Mouse (Mus musculus) gastrocnemius, postnatal 36 days (tissue): Measurements from ENCODE around the gene Hnrnpr. TPM values are rescaled to one million over a fixed set of nuclear protein-coding genes. Genes with fewer than 3 reads are reported as not detected.

Experiments used
- DNase-seq, 2 experiments: peaks; one replicate each; pipeline ENCODE4 v3.0.0; 2022
- intact Hi-C: fragments of 180-260 bp; cut with DNase I; formaldehyde crosslinking; loops from one replicate; pipeline ENCODE4 v1.15.1; 2025
- total RNA-seq, 2 experiments: library from RNA; stranded (reverse); gene quantifications; 2 replicates each; pipeline ENCODE4 v1.2.3; 2021

Hnrnpr gene
- total RNA-seq, 2 experiments from 2014 or later: 16.4 to 21.1 TPM

- intact Hi-C loops: no loop called here
- no peak for DNase-seq
Observed at GRCm38 (mm10) chr4:136377001-136377400, 66.3 kb downstream of the Hnrnpr start.

- intact Hi-C loops: no loop called here
- no peak for DNase-seq
Observed at GRCm38 (mm10) chr4:136383052-136383451, 72.3 kb downstream of the Hnrnpr start.

- intact Hi-C loops: no loop called here
- no peak for DNase-seq
Observed at GRCm38 (mm10) chr4:136383839-136384238, 73.1 kb downstream of the Hnrnpr start.

- intact Hi-C loops: no loop called here
- no peak for DNase-seq
Observed at GRCm38 (mm10) chr4:136387261-136387660, 76.5 kb downstream of the Hnrnpr start.

GRCm38 (mm10) chr4:136401806-136402205 lies 91.1 kb downstream of the Hnrnpr start:
- DNase-seq: no peak
- intact Hi-C loops: no loop called here

GRCm38 (mm10) chr4:136407831-136408230 lies 97.1 kb downstream of the Hnrnpr start:
- intact Hi-C loops: no loop called here
- no peak for DNase-seq

Other genes starting within 250 kb of the Hnrnpr start
- gene Id3, start 167.4 kb upstream of the Hnrnpr start, total RNA-seq: 10 to 100 TPM; 13.8 to 14.1 TPM
- gene E2f2, start 138.5 kb upstream of the Hnrnpr start, total RNA-seq: 1 to 10 TPM; 1.3 to 1.9 TPM
- 1 to 10 TPM; 1.8 to 2.1 TPM for gene Asap3, start 104.6 kb upstream of the Hnrnpr start, total RNA-seq
- gene Tcea3, start 63.2 kb upstream of the Hnrnpr start, total RNA-seq: 100 to 1,000 TPM; 272 to 347 TPM
- gene Zfp46, start 26.3 kb upstream of the Hnrnpr start, total RNA-seq: 10 to 100 TPM; 19.7 to 22.4 TPM
- not detected for gene Htr1d, start 112.6 kb downstream of the Hnrnpr start, total RNA-seq
- gene 6030445D17Rik, start 151.3 kb downstream of the Hnrnpr start, total RNA-seq: under 1 TPM; 0.15 to 0.38 TPM
- gene Luzp1, start 158.8 kb downstream of the Hnrnpr start, total RNA-seq: 10 to 100 TPM; 12.6 to 13.1 TPM